Mouse (Mus musculus): ENCODE data around the gene 4930438A08Rik. TPM values are rescaled to one million over a fixed set of nuclear protein-coding genes. Genes with fewer than 3 reads are reported as not detected.
A peak's percentile ranks its signal among the peaks of the same experiment; 100 is the strongest.
"Not testable (repeated sequence)": the region's sequence is repeated elsewhere in the genome, so short reads cannot be mapped to it uniquely, and the experiment has no call there.

4930438A08Rik gene
- total RNA-seq, 2 experiments from 2014 or later, result 9.5 to 10.9 TPM

GRCm38 (mm10) chr11:58268285-58268684, 6.3 kb upstream of the 4930438A08Rik start:
- no peak for ATAC-seq (replicated peaks; ENCODE audit: low FRiP score, poor library complexity, severe bottlenecking)

GRCm38 (mm10) chr11:58275756-58276155, 1.2 kb downstream of the 4930438A08Rik start:
- ATAC-seq (replicated peaks; ENCODE audit: low FRiP score, poor library complexity, severe bottlenecking), result no peak

GRCm38 (mm10) chr11:58281970-58282496, 7.4 kb downstream of the 4930438A08Rik start:
- ATAC-seq (replicated peaks; ENCODE audit: low FRiP score, poor library complexity, severe bottlenecking), result no peak

GRCm38 (mm10) chr11:58282518-58282917, 7.9 kb downstream of the 4930438A08Rik start:
- ATAC-seq (replicated peaks; ENCODE audit: low FRiP score, poor library complexity, severe bottlenecking), result no peak

GRCm38 (mm10) chr11:58289992-58290682, 15.5 kb downstream of the 4930438A08Rik start:
- no peak for ATAC-seq (replicated peaks; ENCODE audit: low FRiP score, poor library complexity, severe bottlenecking)

- no peak for ATAC-seq (replicated peaks; ENCODE audit: low FRiP score, poor library complexity, severe bottlenecking)
Measured at GRCm38 (mm10) chr11:58290812-58291211, 16.2 kb downstream of the 4930438A08Rik start.

GRCm38 (mm10) chr11:58292791-58293190, 18.2 kb downstream of the 4930438A08Rik start:
- ATAC-seq (replicated peaks; ENCODE audit: low FRiP score, poor library complexity, severe bottlenecking), result peak; percentile 44; the same call in 1 of the 2 replicates

GRCm38 (mm10) chr11:58297396-58297795, 22.8 kb downstream of the 4930438A08Rik start:
- no peak for ATAC-seq (replicated peaks; ENCODE audit: low FRiP score, poor library complexity, severe bottlenecking)

- ATAC-seq (replicated peaks; ENCODE audit: low FRiP score, poor library complexity, severe bottlenecking), result peak; percentile 51
Measured at GRCm38 (mm10) chr11:58301057-58301456, 26.5 kb downstream of the 4930438A08Rik start.

- peak; percentile 80 for ATAC-seq (replicated peaks; ENCODE audit: low FRiP score, poor library complexity, severe bottlenecking)
Measured at GRCm38 (mm10) chr11:58301837-58302754, 27.5 kb downstream of the 4930438A08Rik start.

- ATAC-seq (replicated peaks; ENCODE audit: low FRiP score, poor library complexity, severe bottlenecking), result peak; percentile 45
Measured at GRCm38 (mm10) chr11:58302774-58303445, 28.3 kb downstream of the 4930438A08Rik start.

GRCm38 (mm10) chr11:58303594-58303993, 29.0 kb downstream of the 4930438A08Rik start:
- ATAC-seq (replicated peaks; ENCODE audit: low FRiP score, poor library complexity, severe bottlenecking), result no peak

GRCm38 (mm10) chr11:58305299-58305698, 30.7 kb downstream of the 4930438A08Rik start:
- not testable (repeated sequence) for ATAC-seq (replicated peaks; ENCODE audit: low FRiP score, poor library complexity, severe bottlenecking)

- ATAC-seq (replicated peaks; ENCODE audit: low FRiP score, poor library complexity, severe bottlenecking), result peak; percentile 79
Measured at GRCm38 (mm10) chr11:58306860-58307308, 32.3 kb downstream of the 4930438A08Rik start, which contains the start of gene Zfp692. Gene Zfp692 (plus strand): TSS chr11:58307069.

GRCm38 (mm10) chr11:58307411-58308080, 32.9 kb downstream of the 4930438A08Rik start:
- ATAC-seq (replicated peaks; ENCODE audit: low FRiP score, poor library complexity, severe bottlenecking), result peak; percentile 53

- ATAC-seq (replicated peaks; ENCODE audit: low FRiP score, poor library complexity, severe bottlenecking), result no peak
Measured at GRCm38 (mm10) chr11:58308661-58309060, 34.1 kb downstream of the 4930438A08Rik start.

GRCm38 (mm10) chr11:58314069-58314468, 39.5 kb downstream of the 4930438A08Rik start:
- ATAC-seq (replicated peaks; ENCODE audit: low FRiP score, poor library complexity, severe bottlenecking), result no peak

- no peak for ATAC-seq (replicated peaks; ENCODE audit: low FRiP score, poor library complexity, severe bottlenecking)
Measured at GRCm38 (mm10) chr11:58315536-58316168, 41.1 kb downstream of the 4930438A08Rik start.

GRCm38 (mm10) chr11:58316344-58316743, 41.7 kb downstream of the 4930438A08Rik start:
- ATAC-seq (replicated peaks; ENCODE audit: low FRiP score, poor library complexity, severe bottlenecking), result no peak

Measured in erythroid progenitor cell, adult 5-6 weeks (primary cell).